Mouse (Mus musculus): ENCODE measurements at regions not wholly inside any gene's neighbourhood (a gene's known extent, or its start where the extent isn't known, plus 50 kb on each side); places are given as distances from the start of the nearest gene placed in this dataset.

DNA sequence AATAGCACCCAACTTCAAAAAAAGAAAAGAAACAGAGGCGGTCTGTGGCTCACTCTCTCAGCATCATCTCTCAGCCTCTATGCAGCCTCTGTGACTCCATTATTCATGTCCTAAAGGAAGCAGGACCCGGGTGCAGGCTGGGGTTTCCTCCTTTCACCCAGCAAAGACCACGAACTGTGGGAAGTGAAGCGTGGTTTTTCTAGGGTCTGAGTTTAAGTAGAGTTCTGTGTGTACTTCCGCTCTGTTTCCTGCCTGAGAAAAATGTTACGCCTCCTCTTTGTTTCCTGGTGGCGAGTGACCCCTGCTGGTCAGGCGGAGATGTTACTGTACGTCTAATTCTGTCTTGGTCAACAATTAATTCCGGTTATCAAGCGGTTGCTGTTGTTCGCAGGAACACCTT, 366.9 kb downstream of the Rapgef2 start:
- TF ChIP-seq CTCF (IDR thresholded peaks at IDR 0.05; ENCODE audit: borderline replicate concordance, insufficient read depth, low read length), result peak; percentile 75; the same call in 1 of the 2 replicates
- TF ChIP-seq POLR2A (IDR thresholded peaks at IDR 0.05; ENCODE audit: low read depth, low read length), result no peak

All from embryonic fibroblast, embryonic 13.5 days (primary cell).